Mouse (Mus musculus) embryonic facial prominence, embryonic 11.5 days (tissue): Measurements from ENCODE around the gene Nebl. TPM values are rescaled to one million over a fixed set of nuclear protein-coding genes. Genes with fewer than 3 reads are reported as not detected.

Experiments
- ATAC-seq: fragments of 200-750 bp; cut with Nextera tagmentation; replicated peaks from 2 replicates; pipeline ENCODE4 v1.8.0; 2017; ENCODE audit warnings: low read depth; ENCODE audit not compliant: insufficient number of reproducible peaks, low FRiP score, low TSS enrichment
- DNase-seq: peaks from one replicate; pipeline ENCODE4 v3.0.0-alpha.2; 2015; ENCODE audit warnings: low spot score
- H3K27ac ChIP-seq: fragments of 300-500 bp; sonication (generic); replicated peaks from 2 replicates; pipeline ENCODE4 v1.5.1; 2014; ENCODE audit warnings: mild to moderate bottlenecking, low read depth, low read length, control low read depth
- H3K27me3 ChIP-seq: fragments of 300-500 bp; sonication (generic); 2 replicates; pipeline ENCODE4 v1.6.1; 2014; ENCODE audit warnings: mild to moderate bottlenecking, low read length, moderate library complexity, mixed read lengths; ENCODE audit not compliant: control insufficient read depth, insufficient read depth
- H3K36me3 ChIP-seq: fragments of 300-500 bp; sonication (generic); replicated peaks from 2 replicates; pipeline ENCODE4 v1.6.1; 2014; ENCODE audit warnings: low read depth, mild to moderate bottlenecking, low read length, moderate library complexity, mixed read lengths; ENCODE audit not compliant: control insufficient read depth, insufficient read depth
- H3K4me1 ChIP-seq: fragments of 300-500 bp; sonication (generic); 2 replicates; pipeline ENCODE4 v1.6.1; 2014; ENCODE audit warnings: low read length, mixed read lengths; ENCODE audit not compliant: control insufficient read depth, insufficient read depth
- H3K4me2 ChIP-seq: fragments of 300-500 bp; sonication (generic); 2 replicates; pipeline ENCODE4 v1.6.1; 2014; ENCODE audit warnings: low read depth, mild to moderate bottlenecking, control low read depth, low read length, moderate library complexity
- H3K4me3 ChIP-seq: fragments of 300-500 bp; sonication (generic); 2 replicates; pipeline ENCODE4 v1.5.1; 2014; ENCODE audit warnings: low read depth, low read length, control low read depth
- H3K9ac ChIP-seq: fragments of 300-500 bp; sonication (generic); replicated peaks from 2 replicates; pipeline ENCODE4 v1.6.1; 2014; ENCODE audit warnings: mild to moderate bottlenecking, control low read depth, low read length
- H3K9me3 ChIP-seq: fragments of 300-500 bp; sonication (generic); replicated peaks from 2 replicates; pipeline ENCODE4 v1.6.1; 2016; ENCODE audit warnings: mild to moderate bottlenecking, low read length, inconsistent platforms, mixed read lengths; ENCODE audit not compliant: control insufficient read depth
- WGBS: fragments of 180-500 bp; shearing (Covaris S2); extraction: QIAGEN DNeasy Blood & Tissue Kit; methylation state at CpG from one replicate; pipeline ENCODE4 v1.1.7; 2014; 5-methylcytosine and 5-hydroxymethylcytosine counted together
- polyA plus RNA-seq: library from polyadenylated mRNA; unstranded; fragments of >200 nt; fragmentation: Nextera tagmentation; extraction: Ambion mirVana; gene quantifications from 2 replicates; pipeline ENCODE4 v1.2.1, GENCODE M21; 2014

Gene Nebl
- polyA plus RNA-seq, 1 experiment from 2014 or later = 8.9 TPM

DNA sequence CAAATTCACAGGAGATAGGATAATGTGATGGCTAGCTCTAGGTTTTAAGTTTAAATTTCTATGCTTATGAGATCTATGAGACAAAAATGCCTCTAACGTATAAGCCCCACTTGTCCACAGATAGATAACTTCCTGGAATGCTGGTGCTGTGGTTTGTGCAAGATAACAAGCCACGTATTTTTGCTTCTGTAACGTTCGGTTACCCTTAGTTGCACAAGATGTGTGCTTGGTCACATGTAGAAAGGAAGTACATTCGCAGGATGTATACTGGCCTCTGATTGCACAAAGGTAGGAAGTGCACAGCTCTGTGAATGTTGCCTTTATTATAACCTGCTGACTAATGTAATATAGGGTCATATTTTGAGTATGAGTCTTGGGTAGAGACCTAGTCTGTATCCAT, 365.6 kb downstream of the Nebl start:
- 91% methylated on average over 5 of the region's 5 CpGs for WGBS
- Histone ChIP-seq H3K9me3 (no peaks in the 10 kb centered on the region), H3K4me1 (no peaks in the 10 kb centered on the region; the same call in 1 of the 2 replicates), H3K27ac (no peak overlapping the region), H3K9ac (no peak overlapping the region), H3K4me3 (no peak overlapping the region), H3K27me3 (no peaks in the 10 kb centered on the region), H3K4me2 (no peak overlapping the region), H3K36me3 (no peaks in the 10 kb centered on the region)
- DNase-seq = no peak
- no peak for ATAC-seq

DNA sequence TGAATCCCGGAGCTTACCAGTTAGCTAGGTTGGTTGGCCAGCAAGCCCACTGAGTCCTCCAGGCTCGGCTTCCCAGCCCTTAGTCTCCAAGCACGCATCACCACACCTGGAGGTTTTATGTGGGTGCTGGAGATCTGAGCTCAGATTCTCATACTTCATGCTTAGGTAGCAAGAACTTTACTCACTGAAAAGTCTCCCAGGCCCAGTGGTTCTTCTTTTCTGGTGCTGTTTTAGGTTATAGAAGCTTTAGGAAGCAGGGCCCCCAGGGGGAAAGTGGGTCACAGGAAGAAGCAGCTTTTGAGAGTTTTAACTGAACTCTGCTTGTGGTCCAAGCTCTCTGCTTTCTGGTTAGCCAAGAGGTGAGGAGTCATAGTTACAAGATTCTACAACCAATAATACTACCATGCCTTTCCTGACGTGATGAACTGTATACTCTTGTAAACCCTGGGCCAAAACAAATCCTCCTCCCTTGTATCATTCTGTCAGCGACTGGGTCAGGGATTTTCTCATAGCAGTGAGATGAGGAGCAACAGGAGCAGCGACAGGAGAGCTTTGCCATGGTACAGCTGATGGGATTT, 366.2 kb downstream of the Nebl start:
- Histone ChIP-seq H3K9me3 (no peaks in the 10 kb centered on the region), H3K27ac (no peak overlapping the region), H3K4me3 (no peak overlapping the region), H3K27me3 (no peaks in the 10 kb centered on the region), H3K36me3 (no peaks in the 10 kb centered on the region), H3K9ac (no peak overlapping the region), H3K4me2 (no peak overlapping the region), H3K4me1 (no peaks in the 10 kb centered on the region; the same call in 1 of the 2 replicates)
- ATAC-seq = no peak
- 77% methylated on average over 6 of the region's 6 CpGs for WGBS
- DNase-seq = no peak

DNA sequence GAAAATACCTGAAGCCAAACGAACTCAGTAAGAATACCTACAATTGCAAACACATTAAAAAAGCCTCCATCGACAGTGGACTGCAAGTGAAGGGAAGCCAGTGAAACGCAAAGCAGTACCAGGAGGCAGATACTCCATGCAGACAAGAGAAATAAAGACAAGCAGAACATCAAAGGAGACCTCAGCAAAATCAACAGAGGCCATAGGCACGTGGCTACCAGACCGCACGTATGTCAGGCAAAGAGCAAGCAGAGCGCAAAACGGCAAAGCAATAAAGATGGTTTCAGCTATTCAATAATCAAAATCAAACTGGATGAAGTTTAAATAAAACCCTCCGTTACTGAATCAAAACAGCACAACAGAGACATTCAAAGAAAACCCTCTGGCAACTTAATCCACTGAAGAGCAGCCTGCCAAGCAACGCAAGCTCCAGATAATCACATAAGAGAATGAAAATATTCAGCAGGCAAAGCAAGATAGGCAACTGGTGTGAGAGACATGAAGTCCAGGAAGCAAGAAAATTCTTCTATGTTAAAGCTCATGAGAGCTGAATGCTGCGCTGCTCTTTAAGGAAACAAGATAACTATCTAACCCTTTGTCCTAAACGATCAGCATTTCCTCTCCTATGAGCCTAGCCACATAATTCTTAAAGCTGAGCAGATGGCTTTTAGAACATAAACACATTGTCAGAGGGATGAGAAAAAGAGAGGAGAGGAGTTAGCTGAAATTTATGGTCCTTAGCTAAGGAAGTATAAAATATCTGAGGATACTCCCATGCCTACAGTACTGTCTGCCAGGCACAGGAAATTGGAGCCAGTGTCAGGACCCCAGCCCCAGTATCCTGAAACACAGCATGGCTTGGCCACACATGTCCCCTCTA, 367.7 kb downstream of the Nebl start:
- H3K4me3 ChIP-seq = no peak overlapping the region
- no peaks in the 10 kb centered on the region for H3K27me3 ChIP-seq
- ATAC-seq (no peak), DNase-seq (peak; percentile 26)
- H3K4me1 ChIP-seq = no peaks in the 10 kb centered on the region; the same call in 1 of the 2 replicates
- no peak overlapping the region for H3K27ac ChIP-seq
- no peak overlapping the region for H3K9ac ChIP-seq
- no peaks in the 10 kb centered on the region for H3K9me3 ChIP-seq
- no peaks in the 10 kb centered on the region for H3K36me3 ChIP-seq
- 48% methylated on average over 12 of the region's 12 CpGs for WGBS
- H3K4me2 ChIP-seq = no peak overlapping the region

DNA sequence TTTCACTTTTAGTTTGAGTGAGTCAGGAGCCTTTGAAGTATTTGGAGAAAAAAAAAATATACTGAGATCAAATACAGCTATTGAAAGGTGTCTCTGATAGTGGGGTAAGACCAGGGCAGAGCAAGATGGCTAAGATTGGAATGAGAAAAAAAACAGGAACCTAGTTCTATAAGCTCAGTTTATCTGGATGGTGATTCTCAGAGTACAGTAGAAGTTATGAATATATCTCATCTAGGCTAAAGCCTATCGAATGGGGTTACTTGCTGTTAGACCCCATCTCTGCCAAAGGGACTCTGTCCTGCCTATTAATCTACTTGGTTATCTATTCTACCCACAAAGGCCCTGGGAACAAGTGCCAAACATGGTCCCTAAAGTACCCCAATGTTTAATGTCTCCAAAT, 369.1 kb downstream of the Nebl start:
- 84% methylated on average over 1 of the region's 1 CpGs for WGBS
- H3K9me3 ChIP-seq = no peaks in the 10 kb centered on the region
- ATAC-seq = no peak

DNA sequence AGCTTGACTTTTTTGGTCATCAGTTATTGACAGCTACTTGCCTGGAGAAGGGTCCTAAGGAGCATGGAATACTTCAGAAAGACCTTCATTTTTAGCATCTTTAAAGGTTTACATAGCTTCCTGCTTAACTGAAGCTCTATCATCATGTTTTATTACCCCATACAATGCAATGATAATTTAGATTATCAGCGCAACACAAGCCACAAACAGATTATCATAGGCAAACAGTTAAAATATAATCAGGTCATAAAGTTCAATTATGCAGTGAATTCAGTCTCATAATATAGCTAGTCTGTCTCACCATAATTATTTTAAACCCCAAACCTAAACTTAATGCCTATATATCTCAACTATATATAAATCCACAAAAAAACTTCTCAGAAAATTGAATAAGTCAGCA, 386.6 kb downstream of the Nebl start:
- Histone ChIP-seq H3K9ac (no peak overlapping the region), H3K27me3 (no peaks in the 10 kb centered on the region), H3K4me3 (no peak overlapping the region), H3K36me3 (no peaks in the 10 kb centered on the region), H3K27ac (no peak overlapping the region), H3K4me1 (no peaks in the 10 kb centered on the region), H3K4me2 (no peak overlapping the region), H3K9me3 (no peaks in the 10 kb centered on the region)
- WGBS = 100% methylated on average over 1 of the region's 1 CpGs
- ATAC-seq (no peak), DNase-seq (no peak)

More for the DNA sequence above, 369.1 kb downstream of the Nebl start:
- Histone ChIP-seq H3K27ac (no peak overlapping the region), H3K9ac (no peak overlapping the region), H3K4me1 (no peaks in the 10 kb centered on the region; the same call in 1 of the 2 replicates), H3K27me3 (no peaks in the 10 kb centered on the region), H3K4me2 (no peak overlapping the region), H3K4me3 (no peak overlapping the region), H3K36me3 (no peaks in the 10 kb centered on the region)
- DNase-seq = no peak

DNA sequence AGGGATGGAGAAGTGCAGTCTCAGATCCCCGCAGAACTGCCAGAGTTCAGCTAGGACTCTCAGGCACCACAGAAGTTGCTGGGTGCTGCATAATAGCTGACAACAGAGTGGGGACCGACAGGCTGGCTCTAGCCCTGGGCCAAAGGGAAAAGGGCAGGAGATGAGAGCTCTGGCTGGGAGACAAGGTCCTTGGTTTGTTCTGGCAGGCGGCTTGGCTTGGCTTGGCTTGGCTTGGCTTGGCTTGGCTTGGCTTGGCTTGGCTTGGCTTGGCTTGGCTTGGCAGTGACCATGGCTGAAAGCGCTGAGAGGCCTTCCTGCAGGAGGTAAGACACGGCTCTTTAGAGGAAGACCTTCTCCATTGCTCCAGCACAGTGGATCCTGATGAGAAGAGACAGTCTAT, 395.8 kb downstream of the Nebl start:
- Histone ChIP-seq H3K27me3 (no peaks in the 10 kb centered on the region), H3K4me3 (no peak overlapping the region), H3K9ac (no peak overlapping the region), H3K36me3 (no peaks in the 10 kb centered on the region), H3K9me3 (no peaks in the 10 kb centered on the region), H3K4me2 (no peak overlapping the region), H3K27ac (no peak overlapping the region), H3K4me1 (no peaks in the 10 kb centered on the region)
- DNase-seq (no peak), ATAC-seq (no peak)
- WGBS = 88% methylated on average over 5 of the region's 5 CpGs

DNA sequence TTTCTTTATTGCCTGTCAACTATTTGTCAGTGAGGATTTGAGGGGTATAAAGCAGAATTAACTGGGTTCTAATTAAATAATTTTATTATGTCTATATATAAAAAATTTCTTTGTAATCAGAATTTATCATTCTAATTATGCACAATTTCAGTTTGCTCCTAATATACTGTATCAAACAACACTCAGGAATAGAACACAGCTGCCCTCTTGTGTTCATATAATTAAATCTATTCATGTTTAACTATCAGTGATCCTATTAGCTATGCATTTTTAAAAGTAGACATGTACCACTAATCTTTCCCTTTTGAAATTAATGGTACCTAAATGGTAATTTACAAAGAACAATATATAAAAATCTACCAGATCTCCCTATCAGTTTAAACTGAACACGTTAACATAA, 404.7 kb downstream of the Nebl start:
- 92% methylated on average over 1 of the region's 1 CpGs for WGBS
- DNase-seq (peak; percentile 43), ATAC-seq (no peak)
- Histone ChIP-seq H3K36me3 (no peaks in the 10 kb centered on the region), H3K4me2 (no peak overlapping the region), H3K9ac (no peak overlapping the region), H3K4me1 (no peaks in the 10 kb centered on the region), H3K4me3 (no peak overlapping the region), H3K27ac (no peak overlapping the region), H3K27me3 (no peaks in the 10 kb centered on the region), H3K9me3 (no peaks in the 10 kb centered on the region)

DNA sequence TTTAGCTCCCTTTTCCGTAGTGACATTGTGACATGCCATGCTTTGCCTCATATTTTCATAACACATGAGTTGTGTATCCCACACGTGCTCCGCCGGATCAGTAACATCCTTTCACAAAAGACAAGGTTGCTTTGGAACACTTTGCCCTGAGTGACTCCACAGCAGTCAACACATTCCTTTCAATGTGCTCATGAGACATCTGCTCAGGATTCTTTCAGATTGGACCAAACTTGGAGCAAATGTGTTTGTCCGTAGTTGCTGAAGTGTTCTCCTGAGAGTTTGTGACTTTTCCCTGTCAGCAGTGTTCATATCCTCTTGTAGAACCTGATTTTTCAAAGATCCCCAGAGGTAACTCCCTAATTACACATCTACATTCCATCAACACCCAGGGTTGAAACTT, 414.4 kb downstream of the Nebl start:
- H3K4me2 ChIP-seq = no peak overlapping the region
- H3K4me1 ChIP-seq = no peaks in the 10 kb centered on the region
- H3K4me3 ChIP-seq = no peak overlapping the region
- ATAC-seq (no peak), DNase-seq (no peak)
- 74% methylated on average over 5 of the region's 5 CpGs for WGBS
- H3K9me3 ChIP-seq = no peaks in the 10 kb centered on the region
- no peak overlapping the region for H3K9ac ChIP-seq
- no peaks in the 10 kb centered on the region for H3K36me3 ChIP-seq
- no peaks in the 10 kb centered on the region for H3K27me3 ChIP-seq
- H3K27ac ChIP-seq = no peak overlapping the region
